In the genomic region with DNA sequence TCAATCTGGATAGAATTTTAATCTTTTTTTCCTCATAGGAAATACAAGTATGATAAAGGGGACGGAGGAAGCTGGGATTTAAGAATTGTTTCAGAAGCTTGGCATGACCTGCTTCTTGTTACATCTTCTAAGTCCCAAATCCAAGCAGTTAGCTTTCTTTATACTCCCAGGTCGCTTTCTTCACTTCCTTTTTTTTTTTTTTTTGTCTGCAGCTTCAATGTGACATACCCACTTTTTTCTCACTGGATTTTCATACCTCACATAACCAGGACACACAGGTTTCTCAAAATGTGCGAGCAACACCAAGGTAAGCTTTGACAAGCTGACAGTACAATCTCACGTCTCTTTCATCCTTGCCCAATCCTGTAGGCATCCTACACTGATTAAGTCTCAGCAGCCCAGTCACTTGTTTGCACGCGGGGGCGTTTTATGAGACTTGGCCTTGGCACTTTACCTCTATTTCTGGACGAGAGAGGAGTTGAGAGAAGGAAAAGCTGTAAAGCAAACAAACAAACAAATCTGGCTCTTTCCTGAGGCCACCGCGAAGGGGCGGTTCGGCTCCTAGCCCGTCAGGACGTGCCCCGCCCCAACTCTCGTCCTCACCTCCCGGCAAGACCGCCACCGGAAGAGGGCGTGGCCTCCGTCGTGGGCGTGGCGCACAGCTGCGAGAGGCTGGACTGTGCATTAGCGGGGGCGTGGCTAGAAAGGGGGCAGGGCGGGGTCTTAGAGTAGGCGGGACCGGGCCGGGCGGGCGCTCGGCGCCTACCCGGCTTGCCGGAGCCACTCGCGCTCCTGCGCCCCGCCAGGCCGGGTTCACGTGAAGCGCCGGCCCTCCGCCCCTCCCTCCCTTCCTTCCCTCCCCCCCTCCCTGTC, we compare ENCODE assay signal across 8 mouse cellular contexts. TPM values are rescaled to one million over a fixed set of nuclear protein-coding genes. Genes with fewer than 3 reads are reported as not detected.
A peak's percentile ranks its signal among the peaks of the same experiment; 100 is the strongest.
DNase-seq lines count a peak whose midpoint lies in the region; ATAC-seq lines count a peak whose summit lies in the region.

A gene (plus strand): TSS at position 825 of the 873 bp plus-strand sequence.

- H3K36me3 ChIP-seq in heart, embryonic 14.5 days (ENCODE audit: control insufficient read depth, insufficient read depth, low read length), result peaks cover 7% of the 10 kb centered on the region
- no peaks in the 10 kb centered on the region for H3K36me3 ChIP-seq in liver, embryonic 13.5 days
- no peaks in the 10 kb centered on the region for H3K36me3 ChIP-seq in stomach, embryonic 16.5 days (ENCODE audit: control insufficient read depth, insufficient read depth, low read length)

- peaks cover 0 to 19% of the 10 kb centered on the region in 2 experiments; a peak in 2 of 4 replicates for H3K4me1 ChIP-seq in heart, embryonic 14.5 days (ENCODE audit: control insufficient read depth in 2 of 2, insufficient read depth in 2 of 2, low read length in 2 of 2)
- H3K4me1 ChIP-seq in liver, embryonic 13.5 days (replicated peaks), result peaks cover 16% of the 10 kb centered on the region
- peaks cover 11% of the 10 kb centered on the region for H3K4me1 ChIP-seq in stomach, embryonic 16.5 days (ENCODE audit: control insufficient read depth, insufficient read depth, low read length)

- H3K4me3 ChIP-seq in heart, embryonic 14.5 days (ENCODE audit: control insufficient read depth in 1 of 2, insufficient read depth in 1 of 2, low read depth in 1 of 2, low read length in 2 of 2), result peak within 1 kb of the TSS; percentile 69 to 88
- peak within 1 kb of the TSS; percentile 77 for H3K4me3 ChIP-seq in liver, embryonic 13.5 days (replicated peaks)
- H3K4me3 ChIP-seq in stomach, embryonic 16.5 days (replicated peaks; ENCODE audit: low read length), result peak within 1 kb of the TSS; percentile 97

- H3K4me2 ChIP-seq in heart, embryonic 14.5 days (ENCODE audit: low read length), result peak within 1 kb of the TSS; percentile 88
- H3K4me2 ChIP-seq in liver, embryonic 13.5 days, result peak within 1 kb of the TSS; percentile 99
- H3K4me2 ChIP-seq in stomach, embryonic 16.5 days (ENCODE audit: low read depth, low read length), result peak within 1 kb of the TSS; percentile 64

- H3K27me3 ChIP-seq in heart, embryonic 14.5 days (ENCODE audit: control insufficient read depth, insufficient read depth, low read length), result no peaks in the 10 kb centered on the region
- H3K27me3 ChIP-seq in liver, embryonic 13.5 days, result no peaks in the 10 kb centered on the region; the same call in 1 of the 2 replicates
- no peaks in the 10 kb centered on the region for H3K27me3 ChIP-seq in stomach, embryonic 16.5 days (ENCODE audit: control insufficient read depth, insufficient read depth, low read length)

- peak within 1 kb of the TSS; percentile 93 for H3K9ac ChIP-seq in heart, embryonic 14.5 days (ENCODE audit: low read length)
- H3K9ac ChIP-seq in liver, embryonic 13.5 days, result peak within 1 kb of the TSS; percentile 85
- peak within 1 kb of the TSS; percentile 95 for H3K9ac ChIP-seq in stomach, embryonic 16.5 days (ENCODE audit: low read length)

- no peaks in the 10 kb centered on the region for H3K9me3 ChIP-seq in heart, embryonic 14.5 days (ENCODE audit: control insufficient read depth, low read length)
- H3K9me3 ChIP-seq in liver, embryonic 13.5 days (replicated peaks), result no peaks in the 10 kb centered on the region
- H3K9me3 ChIP-seq in stomach, embryonic 16.5 days (replicated peaks; ENCODE audit: control insufficient read depth, low read length), result no peaks in the 10 kb centered on the region

- DNase-seq in c-Kit-negative CD71-positive TER-119-positive erythroid progenitor cells, embryonic 14.5 days (ENCODE audit: low read depth, low spot score), result peak; percentile 94
- peak; percentile 88 for DNase-seq in fibroblast of lung, adult 2 months (ENCODE audit: low read depth)
- DNase-seq in kidney, postnatal 14 days, result peak; percentile 99
- peak; percentile 96 for DNase-seq in liver, embryonic 13.5 days
- peak; percentile 99 for DNase-seq in neural tube, embryonic 10.5 days (ENCODE audit: extremely low spot score, low spot score)

- WGBS in heart, embryonic 14.5 days, result 3% methylated on average over 41 of the region's 46 CpGs
- 3% methylated on average over 31 of the region's 46 CpGs for WGBS in liver, embryonic 13.5 days (ENCODE audit: insufficient replicate concordance)
- WGBS in stomach, embryonic 16.5 days, result 3% methylated on average over 45 of the region's 46 CpGs

- ATAC-seq in CD4-positive, CD25-positive, alpha-beta regulatory T cell, adult 4 months, result peak; percentile 87
- ATAC-seq in heart, embryonic 14.5 days (ENCODE audit: insufficient number of reproducible peaks, insufficient read depth, low FRiP score, low read depth), result peak; percentile 100
- peak; percentile 99 for ATAC-seq in liver, embryonic 13.5 days (ENCODE audit: low read depth)
- ATAC-seq in stomach, embryonic 16.5 days (ENCODE audit: insufficient read depth, low FRiP score), result peak; percentile 100

- peak within 1 kb of the TSS; percentile 79 to 93 for H3K27ac ChIP-seq in heart, embryonic 14.5 days (replicated peaks in 1 of 2; ENCODE audit: control insufficient read depth in 1 of 2, insufficient read depth in 1 of 2, low read depth in 2 of 2, low read length in 2 of 2)
- H3K27ac ChIP-seq in liver, embryonic 13.5 days, result peak within 1 kb of the TSS; percentile 72
- peak within 1 kb of the TSS; percentile 91 for H3K27ac ChIP-seq in stomach, embryonic 16.5 days (ENCODE audit: low read length)

RNA-seq across cellular contexts. Expression of the gene that starts here (rescaled TPM):
- polyA plus RNA-seq in CD4-positive, CD25-positive, alpha-beta regulatory T cell, adult 4 months (2017; shearing (Covaris generic)), result 1 to 10 TPM; 4.9 to 6.2 TPM
- polyA plus RNA-seq in heart, embryonic 14.5 days (2014; fragmentation: Nextera tagmentation; extraction: Ambion mirVana), result 9.1 and 11.1 TPM in 2 replicates
- polyA plus RNA-seq in liver, embryonic 13.5 days (2015; fragmentation: Nextera tagmentation; extraction: Ambion mirVana), result 2.3 and 2.8 TPM in 2 replicates
- polyA plus RNA-seq in stomach, embryonic 16.5 days (2015; fragmentation: Nextera tagmentation; extraction: Ambion mirVana), result 19.7 and 20.7 TPM in 2 replicates

Comparison
In these comparisons a context has a peak if more than half of its experiments do, and no peak if none do; other contexts are left out.
1. Peak in every context shown above with its lines: DNase-seq, ATAC-seq, H3K4me3 ChIP-seq and H3K27ac ChIP-seq.